Mouse (Mus musculus) hindbrain, embryonic 12.5 days (tissue): ENCODE measurements at regions not wholly inside any gene's neighbourhood (a gene's known extent, or its start where the extent isn't known, plus 50 kb on each side); places are given as distances from the start of the nearest gene placed in this dataset.

Experiments
- ATAC-seq: fragments of 200-750 bp; cut with Nextera tagmentation; 2 replicates; pipeline ENCODE4 v1.8.0; 2017; ENCODE audit warnings: moderate TSS enrichment; ENCODE audit not compliant: low FRiP score
- H3K27ac ChIP-seq: fragments of 300-500 bp; sonication (generic); 2 replicates; pipeline ENCODE4 v1.5.1; 2016; ENCODE audit warnings: mild to moderate bottlenecking
- H3K27me3 ChIP-seq: fragments of 300-500 bp; sonication (generic); 2 replicates; pipeline ENCODE4 v1.6.1; 2016; ENCODE audit warnings: mild to moderate bottlenecking
- H3K36me3 ChIP-seq: fragments of 300-500 bp; sonication (generic); 2 replicates; pipeline ENCODE4 v1.6.1; 2016; ENCODE audit warnings: mild to moderate bottlenecking
- H3K4me1 ChIP-seq: fragments of 300-500 bp; sonication (generic); 2 replicates; pipeline ENCODE4 v1.6.1; 2016
- H3K4me2 ChIP-seq: fragments of 300-500 bp; sonication (generic); replicated peaks from 2 replicates; pipeline ENCODE4 v1.6.1; 2016; ENCODE audit warnings: mild to moderate bottlenecking
- H3K4me3 ChIP-seq: fragments of 300-500 bp; sonication (generic); 2 replicates; pipeline ENCODE4 v1.5.1; 2016; ENCODE audit warnings: mild to moderate bottlenecking
- H3K9ac ChIP-seq: fragments of 300-500 bp; sonication (generic); 2 replicates; pipeline ENCODE4 v1.6.1; 2016; ENCODE audit warnings: mild to moderate bottlenecking, moderate library complexity
- H3K9me3 ChIP-seq: fragments of 300-500 bp; sonication (generic); replicated peaks from 2 replicates; pipeline ENCODE4 v1.6.1; 2016; ENCODE audit warnings: mild to moderate bottlenecking
- WGBS: fragments of 180-500 bp; shearing (Covaris S2); methylation state at CpG from one replicate; pipeline ENCODE4 v1.1.7; 2016; 5-methylcytosine and 5-hydroxymethylcytosine counted together

DNA sequence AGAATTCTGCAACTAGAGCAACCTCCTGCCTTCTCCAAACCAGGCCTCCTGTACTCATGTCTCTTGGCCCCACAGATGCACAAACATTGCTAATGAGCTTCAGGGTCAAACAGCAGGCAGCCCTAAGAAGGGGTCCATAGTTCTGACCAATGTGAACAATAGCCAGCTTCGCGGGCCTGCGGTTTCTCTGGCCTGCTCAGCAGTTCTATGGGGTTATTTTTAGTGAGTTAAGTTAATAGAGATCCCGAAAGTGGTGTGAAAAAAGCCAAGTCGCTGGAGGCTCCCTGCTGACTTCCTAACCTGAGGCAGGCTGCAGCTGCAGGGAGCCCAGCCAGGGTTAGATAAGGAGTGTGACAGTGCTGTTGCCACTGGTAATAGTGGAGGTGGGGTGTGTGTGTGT lies 106.6 kb downstream of the Pdcd6ip start:
- Histone ChIP-seq H3K4me1 (peaks cover 2% of the 10 kb centered on the region; the same call in 1 of the 2 replicates), H3K4me2 (no peak overlapping the region), H3K36me3 (no peaks in the 10 kb centered on the region), H3K27me3 (no peaks in the 10 kb centered on the region), H3K9me3 (no peaks in the 10 kb centered on the region), H3K9ac (no peak overlapping the region), H3K4me3 (no peak overlapping the region), H3K27ac (no peak overlapping the region)
- under 1% methylated on average over 5 of the region's 5 CpGs for WGBS
- no peak for ATAC-seq

DNA sequence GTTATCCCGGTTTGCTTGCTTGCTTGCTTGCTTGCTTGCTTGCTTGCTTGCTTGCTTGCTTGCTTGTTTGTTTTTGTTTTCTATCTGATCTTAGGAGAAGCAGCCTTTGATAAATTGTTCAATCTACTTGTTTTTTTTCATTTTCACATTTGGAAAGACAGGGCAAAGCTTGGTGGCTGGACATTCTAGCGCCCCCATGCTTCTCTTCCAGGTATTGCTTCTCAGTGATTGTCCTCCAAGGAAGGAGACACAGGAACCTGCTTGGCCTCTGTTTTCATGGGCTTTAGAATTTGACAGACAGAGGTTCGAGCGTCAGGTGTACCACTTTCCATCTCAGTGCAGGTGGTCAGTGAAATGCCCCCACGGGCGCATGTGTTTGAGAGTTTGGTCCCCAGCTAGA lies 120.8 kb downstream of the Pdcd6ip start:
- H3K4me1 ChIP-seq = no peaks in the 10 kb centered on the region
- no peaks in the 10 kb centered on the region for H3K36me3 ChIP-seq
- H3K4me3 ChIP-seq = no peak overlapping the region
- no peaks in the 10 kb centered on the region for H3K27me3 ChIP-seq
- 60% methylated on average over 6 of the region's 6 CpGs for WGBS
- no peaks in the 10 kb centered on the region for H3K9me3 ChIP-seq
- ATAC-seq = no peak
- no peak overlapping the region for H3K27ac ChIP-seq
- H3K4me2 ChIP-seq = no peak overlapping the region
- H3K9ac ChIP-seq = no peak overlapping the region

DNA sequence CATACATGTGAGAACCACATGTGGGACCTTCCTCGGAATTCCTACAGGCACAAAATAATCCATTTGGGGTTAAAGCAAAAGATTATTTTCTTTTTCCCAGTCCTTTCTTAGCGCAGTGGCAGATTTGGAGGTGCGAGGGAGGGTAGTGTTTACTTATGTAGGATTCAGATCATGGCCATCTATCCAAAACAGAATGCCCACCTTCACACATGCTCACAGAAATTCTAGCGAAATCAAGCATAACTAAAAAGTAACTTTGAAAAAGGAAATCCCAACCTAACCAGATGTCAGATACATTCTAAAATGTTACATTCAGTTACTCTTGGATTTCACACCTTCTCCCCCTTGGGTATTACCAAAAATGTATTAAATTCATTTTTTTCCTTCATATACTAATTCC lies 121.6 kb downstream of the Pdcd6ip start:
- no peak overlapping the region for H3K4me2 ChIP-seq
- H3K9ac ChIP-seq = no peak overlapping the region
- H3K4me3 ChIP-seq = no peak overlapping the region
- H3K4me1 ChIP-seq = no peaks in the 10 kb centered on the region
- H3K36me3 ChIP-seq = no peaks in the 10 kb centered on the region
- ATAC-seq = no peak
- no peak overlapping the region for H3K27ac ChIP-seq
- no peaks in the 10 kb centered on the region for H3K27me3 ChIP-seq
- WGBS = 92% methylated on average over 4 of the region's 4 CpGs
- no peaks in the 10 kb centered on the region for H3K9me3 ChIP-seq

DNA sequence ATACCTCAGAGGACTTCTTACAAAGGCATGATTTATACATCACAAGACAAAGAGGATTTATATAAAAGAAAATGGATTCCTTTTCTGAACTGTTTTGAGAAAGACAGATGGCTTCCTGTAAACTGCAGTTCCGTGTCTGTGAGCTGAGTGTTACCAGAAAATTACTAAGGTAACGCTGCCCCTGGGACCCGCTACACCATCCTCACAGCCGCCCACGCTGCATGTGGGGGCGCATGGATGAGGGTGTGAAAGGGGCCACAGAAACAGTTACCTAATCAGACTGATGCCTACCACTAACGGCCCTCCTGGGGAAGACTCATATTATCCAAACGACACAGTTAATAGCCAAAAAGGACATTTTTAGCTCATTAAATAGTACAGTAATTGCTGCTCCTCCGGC lies 129.8 kb downstream of the Pdcd6ip start:
- Histone ChIP-seq H3K9me3 (no peaks in the 10 kb centered on the region), H3K27me3 (no peaks in the 10 kb centered on the region), H3K36me3 (no peaks in the 10 kb centered on the region), H3K9ac (no peak overlapping the region), H3K4me2 (no peak overlapping the region), H3K27ac (no peak overlapping the region), H3K4me1 (no peaks in the 10 kb centered on the region), H3K4me3 (no peak overlapping the region)
- WGBS = 85% methylated on average over 9 of the region's 9 CpGs
- ATAC-seq = no peak

DNA sequence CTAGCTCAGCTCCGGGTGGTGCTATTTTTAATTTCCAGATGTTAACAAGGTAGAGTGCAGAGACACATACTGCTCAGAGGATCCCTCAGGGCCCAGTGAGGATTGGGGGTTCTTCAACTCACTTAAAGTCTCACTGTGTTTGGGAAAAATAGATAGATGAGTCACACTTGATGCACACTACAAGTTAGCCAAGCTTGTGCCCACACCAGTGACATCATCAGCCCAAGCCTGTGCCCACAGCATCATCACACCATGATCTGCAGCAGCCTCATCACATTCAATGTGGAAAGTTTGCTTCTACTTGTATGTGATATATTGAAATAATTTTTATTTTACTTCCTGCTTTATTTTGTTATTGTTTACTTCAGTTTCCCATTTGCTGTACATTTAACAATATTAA lies 139.2 kb downstream of the Pdcd6ip start:
- Histone ChIP-seq H3K4me2 (no peak overlapping the region), H3K9me3 (no peaks in the 10 kb centered on the region), H3K27ac (no peak overlapping the region), H3K36me3 (no peaks in the 10 kb centered on the region), H3K4me3 (no peak overlapping the region), H3K9ac (no peak overlapping the region), H3K4me1 (no peaks in the 10 kb centered on the region), H3K27me3 (no peaks in the 10 kb centered on the region)
- WGBS = 96% methylated on average over 1 of the region's 1 CpGs
- ATAC-seq = no peak

DNA sequence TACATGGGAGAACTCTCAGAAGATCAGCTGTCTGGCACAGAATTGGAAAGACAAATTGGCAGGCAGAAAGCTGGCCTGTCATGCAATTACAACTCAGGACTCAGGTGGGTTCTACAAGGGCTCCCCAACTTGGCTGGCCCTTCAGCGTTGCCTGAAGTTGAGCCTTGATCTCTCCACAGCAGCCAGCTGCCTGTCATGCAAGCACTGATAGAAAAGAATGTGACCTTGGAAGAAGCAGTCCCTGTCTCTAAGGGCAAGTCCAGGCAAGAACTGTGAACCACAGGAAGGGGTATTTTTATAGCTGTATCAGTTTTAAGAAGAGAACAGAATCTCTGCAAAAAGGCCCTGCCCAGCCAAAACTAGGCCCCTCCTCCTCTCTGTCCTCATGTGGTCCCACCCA lies 140.4 kb downstream of the Pdcd6ip start:
- Histone ChIP-seq H3K27me3 (no peaks in the 10 kb centered on the region), H3K4me1 (no peaks in the 10 kb centered on the region), H3K9me3 (no peaks in the 10 kb centered on the region), H3K36me3 (no peaks in the 10 kb centered on the region), H3K27ac (no peak overlapping the region), H3K4me2 (no peak overlapping the region), H3K4me3 (no peak overlapping the region), H3K9ac (no peak overlapping the region)
- ATAC-seq = no peak
- WGBS = 75% methylated on average over 1 of the region's 1 CpGs

DNA sequence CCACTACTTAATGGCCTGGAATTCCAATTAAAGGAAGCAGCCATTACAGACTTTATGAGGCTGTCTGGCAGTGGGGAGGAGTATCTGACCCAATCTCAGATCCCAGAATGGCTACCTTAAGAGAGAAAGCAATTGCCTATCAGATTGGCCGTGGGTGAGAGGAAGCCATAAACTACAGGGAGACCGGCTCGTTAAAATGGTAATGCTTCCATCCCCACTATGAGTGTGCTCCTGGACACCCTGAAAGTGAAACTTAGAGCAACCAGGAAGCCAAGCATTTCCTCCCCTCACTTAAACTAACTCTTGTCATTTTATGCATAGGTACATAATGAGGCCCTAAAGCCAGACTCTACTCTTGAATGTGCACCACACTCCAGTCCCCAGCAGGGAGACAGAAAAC lies 141.4 kb downstream of the Pdcd6ip start:
- 85% methylated on average over 3 of the region's 3 CpGs for WGBS
- H3K4me2 ChIP-seq = no peak overlapping the region
- H3K4me3 ChIP-seq = no peak overlapping the region
- H3K9me3 ChIP-seq = no peaks in the 10 kb centered on the region
- no peak overlapping the region for H3K27ac ChIP-seq
- ATAC-seq = no peak
- no peaks in the 10 kb centered on the region for H3K4me1 ChIP-seq
- H3K9ac ChIP-seq = no peak overlapping the region
- H3K27me3 ChIP-seq = no peaks in the 10 kb centered on the region
- H3K36me3 ChIP-seq = no peaks in the 10 kb centered on the region

DNA sequence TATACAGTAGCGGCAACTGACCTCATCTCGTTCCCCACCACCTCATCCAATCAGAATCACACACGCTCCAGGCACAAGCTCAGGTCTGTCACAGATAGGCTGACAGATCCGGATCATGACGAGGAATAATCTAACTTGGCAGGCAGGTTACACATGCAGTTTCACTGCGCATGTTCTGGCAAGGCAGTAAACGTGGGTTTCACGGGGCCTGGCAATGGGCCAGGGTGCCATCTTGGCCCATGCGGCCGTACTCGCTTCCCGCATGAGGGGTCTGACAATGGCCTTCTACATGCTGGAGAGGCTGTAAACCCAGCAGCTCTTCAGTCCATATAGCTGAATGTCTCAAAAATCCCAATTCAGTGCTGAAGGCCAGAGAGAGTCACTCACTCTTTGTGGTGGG lies 154.1 kb downstream of the Pdcd6ip start:
- WGBS = 94% methylated on average over 12 of the region's 12 CpGs
- no peak overlapping the region for H3K4me3 ChIP-seq
- H3K4me2 ChIP-seq = no peak overlapping the region
- H3K27me3 ChIP-seq = no peaks in the 10 kb centered on the region
- ATAC-seq = no peak
- no peak overlapping the region for H3K27ac ChIP-seq
- H3K9ac ChIP-seq = no peak overlapping the region
- no peaks in the 10 kb centered on the region for H3K36me3 ChIP-seq
- H3K4me1 ChIP-seq = no peaks in the 10 kb centered on the region
- no peaks in the 10 kb centered on the region for H3K9me3 ChIP-seq

DNA sequence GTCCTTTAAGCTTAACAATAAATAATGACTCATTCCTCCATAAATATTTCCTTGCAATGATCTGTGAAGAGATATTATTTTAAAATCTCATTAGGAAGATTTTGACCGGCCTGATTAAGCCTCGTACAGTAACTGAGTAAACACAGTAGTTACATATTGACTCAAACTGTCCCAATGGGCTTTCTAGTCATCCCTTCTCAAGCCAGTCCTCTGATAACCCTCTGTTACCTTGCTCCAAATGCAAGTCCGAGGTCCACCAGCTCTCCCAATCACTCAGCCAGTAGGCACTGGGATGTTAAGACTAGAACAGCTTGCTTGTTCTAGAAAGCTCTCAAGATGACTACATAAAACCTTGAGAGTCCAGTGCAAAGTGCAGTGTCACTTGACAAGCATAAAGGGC lies 160.6 kb downstream of the Pdcd6ip start:
- Histone ChIP-seq H3K9me3 (no peaks in the 10 kb centered on the region; the same call in 1 of the 2 replicates), H3K4me2 (no peak overlapping the region), H3K27me3 (no peaks in the 10 kb centered on the region), H3K27ac (no peak overlapping the region), H3K4me1 (no peaks in the 10 kb centered on the region), H3K36me3 (no peaks in the 10 kb centered on the region), H3K4me3 (no peak overlapping the region), H3K9ac (no peak overlapping the region)
- no peak for ATAC-seq
- WGBS = 89% methylated on average over 3 of the region's 3 CpGs

DNA sequence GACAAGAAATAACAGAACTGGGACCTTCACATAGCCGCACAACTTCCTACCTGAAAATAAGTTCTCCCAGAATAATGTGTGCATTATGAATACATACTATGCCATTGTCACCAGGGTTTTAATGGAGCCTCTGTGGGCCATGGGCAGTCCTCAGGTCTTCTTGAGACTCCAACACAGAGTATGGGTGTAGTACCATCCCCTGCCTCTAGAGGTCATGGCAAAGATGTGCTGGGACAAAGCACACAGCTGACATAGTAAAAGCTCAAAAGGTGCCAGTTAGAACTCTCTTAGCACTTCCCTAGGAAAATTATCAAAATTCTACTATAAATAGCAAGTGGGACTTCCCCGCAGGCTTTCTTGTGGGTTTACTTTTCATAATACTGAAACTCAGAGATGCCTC lies 179.5 kb downstream of the Pdcd6ip start:
- no peaks in the 10 kb centered on the region for H3K36me3 ChIP-seq
- no peak overlapping the region for H3K4me3 ChIP-seq
- 77% methylated on average over 2 of the region's 2 CpGs for WGBS
- H3K4me1 ChIP-seq = no peaks in the 10 kb centered on the region
- no peak overlapping the region for H3K4me2 ChIP-seq
- H3K9me3 ChIP-seq = no peaks in the 10 kb centered on the region
- H3K9ac ChIP-seq = no peak overlapping the region
- no peak for ATAC-seq
- no peaks in the 10 kb centered on the region for H3K27me3 ChIP-seq
- H3K27ac ChIP-seq = no peak overlapping the region

DNA sequence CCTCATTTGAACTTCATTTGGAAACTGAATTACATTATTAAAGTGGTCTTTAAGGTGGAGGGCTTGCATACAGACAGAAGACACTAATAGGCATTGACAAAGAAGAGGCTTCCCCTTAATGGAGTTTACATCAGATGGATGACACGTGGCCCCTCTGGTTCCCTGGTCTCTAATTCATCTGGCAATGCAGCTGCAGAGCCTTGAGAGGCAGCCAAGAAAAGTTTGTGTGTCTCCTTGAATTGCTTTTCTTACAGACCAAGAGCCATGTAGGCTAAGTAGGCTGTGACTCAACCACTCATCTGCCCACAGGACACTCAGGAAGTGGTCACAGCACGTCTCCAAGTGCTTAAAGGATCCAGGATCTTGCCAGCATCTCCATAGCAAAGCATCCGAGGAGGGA lies 183.8 kb downstream of the Pdcd6ip start:
- Histone ChIP-seq H3K27me3 (no peaks in the 10 kb centered on the region), H3K9me3 (no peaks in the 10 kb centered on the region), H3K27ac (no peak overlapping the region), H3K4me2 (no peak overlapping the region), H3K36me3 (no peaks in the 10 kb centered on the region), H3K4me3 (no peak overlapping the region), H3K9ac (no peak overlapping the region), H3K4me1 (0 out of 2 replicates have a peak, but pooled peaks cover 6% of the 10 kb centered on the region)
- ATAC-seq = no peak
- WGBS = 80% methylated on average over 3 of the region's 3 CpGs

DNA sequence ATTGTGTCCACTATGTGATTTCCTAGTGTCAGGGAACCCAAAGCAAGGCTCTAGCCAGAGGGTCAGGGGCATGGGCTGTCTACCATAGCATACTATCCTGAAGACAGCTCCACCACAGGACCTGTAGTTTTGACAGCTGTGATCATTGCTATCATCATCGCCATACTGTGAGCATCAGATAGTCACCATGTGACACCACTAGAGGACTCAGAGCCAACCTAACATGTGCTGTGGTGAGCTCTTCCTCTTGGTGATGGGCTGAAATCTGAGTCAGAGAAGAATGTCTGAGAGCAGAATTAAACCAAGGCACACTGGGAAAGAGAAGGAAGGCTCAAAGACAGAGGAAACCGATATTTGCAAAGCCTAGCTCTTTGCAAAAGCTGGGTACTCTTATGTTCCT lies 184.9 kb downstream of the Pdcd6ip start:
- Histone ChIP-seq H3K4me2 (no peak overlapping the region), H3K9me3 (no peaks in the 10 kb centered on the region), H3K9ac (no peak overlapping the region), H3K27me3 (no peaks in the 10 kb centered on the region), H3K4me1 (0 out of 2 replicates have a peak, but pooled peaks cover 6% of the 10 kb centered on the region), H3K27ac (no peak overlapping the region), H3K36me3 (no peaks in the 10 kb centered on the region), H3K4me3 (no peak overlapping the region)
- ATAC-seq = no peak
- WGBS = 89% methylated on average over 2 of the region's 2 CpGs

DNA sequence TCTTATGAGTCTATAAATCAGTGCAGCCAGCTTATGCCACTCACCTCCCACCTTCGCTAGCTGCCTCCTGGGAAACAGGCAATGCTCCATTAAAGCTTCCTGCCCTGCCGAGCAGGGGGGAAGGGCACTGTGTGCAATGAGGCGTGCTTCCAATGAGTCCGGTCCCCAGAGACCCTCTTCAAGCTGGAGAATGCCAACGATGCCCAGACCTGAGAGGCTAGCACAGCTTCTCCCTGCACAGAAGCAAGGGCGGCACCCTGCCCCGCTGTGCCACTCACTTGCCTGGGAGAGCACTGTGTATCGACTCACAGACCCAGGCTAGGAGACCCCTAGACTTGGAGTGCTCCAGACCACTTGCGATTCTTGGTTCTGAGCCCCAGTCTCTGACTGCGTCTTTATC lies 188.3 kb downstream of the Pdcd6ip start:
- Histone ChIP-seq H3K4me3 (no peak overlapping the region), H3K9ac (no peak overlapping the region), H3K9me3 (no peaks in the 10 kb centered on the region), H3K4me1 (0 out of 2 replicates have a peak, but pooled peaks cover 6% of the 10 kb centered on the region), H3K4me2 (no peak overlapping the region), H3K27ac (no peak overlapping the region), H3K27me3 (no peaks in the 10 kb centered on the region), H3K36me3 (no peaks in the 10 kb centered on the region)
- 0 out of 2 replicates have a peak, but pooled peaks have one; percentile 54 for ATAC-seq
- 61% methylated on average over 10 of the region's 10 CpGs for WGBS

DNA sequence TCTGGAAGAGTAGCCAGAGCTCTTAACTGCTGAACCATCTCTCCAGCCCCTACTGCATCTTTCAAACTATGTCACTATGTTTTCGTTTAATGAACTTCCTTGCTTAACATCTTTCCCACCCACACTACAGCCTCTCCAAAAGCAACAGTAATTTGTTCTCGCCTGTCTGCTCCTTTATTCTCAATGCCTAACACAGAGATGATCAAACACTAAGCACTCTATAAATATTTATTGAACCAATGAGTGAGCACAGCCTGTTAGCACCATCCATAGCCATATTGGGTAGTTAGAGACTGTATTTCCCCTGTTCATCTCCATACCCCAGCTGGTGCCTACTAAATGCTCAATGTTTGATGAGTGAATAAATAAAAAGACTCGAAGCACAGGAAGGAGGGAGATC lies 189.6 kb downstream of the Pdcd6ip start:
- Histone ChIP-seq H3K4me1 (0 out of 2 replicates have a peak, but pooled peaks cover 6% of the 10 kb centered on the region), H3K9ac (no peak overlapping the region), H3K4me2 (no peak overlapping the region), H3K27me3 (no peaks in the 10 kb centered on the region), H3K36me3 (no peaks in the 10 kb centered on the region), H3K4me3 (no peak overlapping the region), H3K9me3 (no peaks in the 10 kb centered on the region), H3K27ac (no peak overlapping the region)
- no peak for ATAC-seq
- WGBS = 70% methylated on average over 3 of the region's 3 CpGs
